Mouse (Mus musculus) fibroblast of lung, adult 2 months (primary cell): ENCODE measurements around the gene Gorasp1.

Source experiments
- DNase-seq: peaks from one replicate; pipeline ENCODE4 v3.0.0-alpha.2; 2011; ENCODE audit warnings: low read depth

Gorasp1 gene

DNA sequence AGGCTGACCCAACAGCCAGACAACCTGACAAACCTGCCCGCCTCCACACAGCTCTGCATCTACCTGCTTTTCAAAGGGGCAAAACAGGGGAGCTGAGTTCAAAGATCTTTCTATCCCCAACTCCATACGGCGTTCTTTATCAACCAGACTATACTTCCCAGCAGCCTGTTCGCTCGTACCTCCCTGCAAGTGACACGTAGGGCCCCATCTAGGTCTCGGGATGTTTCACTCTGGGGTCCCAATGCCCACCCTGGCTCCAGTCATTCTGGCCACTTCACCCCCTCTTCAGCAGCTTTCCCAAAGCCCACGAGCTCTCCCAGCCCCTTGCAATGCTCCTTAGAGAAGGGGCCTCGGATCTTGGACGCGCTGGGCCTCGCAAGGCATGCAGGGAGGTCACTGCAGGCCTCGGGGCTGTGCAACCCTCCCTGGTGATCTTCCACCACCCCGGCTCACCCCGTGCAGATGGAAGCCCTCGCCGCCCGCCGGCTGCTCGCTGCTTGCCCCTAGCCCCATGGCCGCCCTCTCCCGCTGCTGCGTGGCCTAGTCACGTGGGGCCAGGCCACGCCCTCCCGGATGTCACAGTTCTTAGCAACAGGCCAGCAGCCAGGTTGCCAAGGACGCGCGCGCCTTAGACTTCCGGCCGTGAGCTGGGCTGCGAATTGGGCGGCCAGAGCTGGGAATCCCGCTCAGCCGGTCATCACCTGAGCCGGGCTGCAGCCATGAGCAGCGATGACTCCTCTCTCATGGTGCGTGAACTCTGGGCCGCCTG lies at the start of gene Gorasp1, which contains the start of gene Ttc21a:
Gene Gorasp1, minus strand, starts transcription at position 561 of the 769 bp plus-strand sequence.
Gene Ttc21a, plus strand, starts transcription at position 602 of the 769 bp plus-strand sequence.
- peak; percentile 82 for DNase-seq

DNA sequence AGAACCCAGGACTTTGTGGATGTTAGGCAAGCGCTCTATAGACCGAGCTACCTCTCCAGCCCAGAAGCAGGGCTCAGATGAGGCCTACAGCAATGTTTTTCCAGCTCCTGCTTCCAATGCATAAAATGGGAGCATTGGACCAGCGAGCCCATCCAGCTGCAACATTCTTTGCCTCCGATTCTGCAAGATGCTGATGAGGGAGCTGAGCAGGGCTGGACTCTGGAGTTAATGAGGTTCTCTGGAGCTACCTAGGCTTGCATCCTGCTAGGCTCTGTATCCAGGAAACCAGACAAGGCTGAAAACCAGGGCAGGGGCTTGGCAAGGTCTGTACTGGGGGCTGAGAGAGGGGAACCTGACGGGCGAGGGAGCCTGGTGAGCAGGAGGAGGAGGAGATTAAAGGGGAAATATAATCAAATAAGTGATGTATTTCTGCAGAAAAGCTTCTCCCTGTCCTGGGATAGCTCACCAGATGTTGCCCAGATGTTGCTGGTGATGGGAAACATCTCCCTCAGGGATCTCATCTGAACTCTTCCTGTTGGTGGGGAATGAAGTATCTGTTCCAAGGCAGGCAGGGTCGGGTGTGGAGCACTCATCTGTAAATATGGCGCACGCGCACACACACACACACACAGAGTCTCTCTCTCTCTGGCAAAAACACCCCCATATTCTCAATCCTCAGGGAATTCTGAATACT lies 48.7 kb upstream of the Gorasp1 start:
- DNase-seq = no peak

- DNase-seq = no peak
Observed at GRCm38 (mm10) chr9:119984536-119985011, 47.2 kb upstream of the Gorasp1 start, which contains the start of gene Csrnp1. Csrnp1 (minus strand) TSS chr9:119984658.

- peak; percentile 51 for DNase-seq
Observed at GRCm38 (mm10) chr9:119983585-119984535, 46.5 kb upstream of the Gorasp1 start.

DNA sequence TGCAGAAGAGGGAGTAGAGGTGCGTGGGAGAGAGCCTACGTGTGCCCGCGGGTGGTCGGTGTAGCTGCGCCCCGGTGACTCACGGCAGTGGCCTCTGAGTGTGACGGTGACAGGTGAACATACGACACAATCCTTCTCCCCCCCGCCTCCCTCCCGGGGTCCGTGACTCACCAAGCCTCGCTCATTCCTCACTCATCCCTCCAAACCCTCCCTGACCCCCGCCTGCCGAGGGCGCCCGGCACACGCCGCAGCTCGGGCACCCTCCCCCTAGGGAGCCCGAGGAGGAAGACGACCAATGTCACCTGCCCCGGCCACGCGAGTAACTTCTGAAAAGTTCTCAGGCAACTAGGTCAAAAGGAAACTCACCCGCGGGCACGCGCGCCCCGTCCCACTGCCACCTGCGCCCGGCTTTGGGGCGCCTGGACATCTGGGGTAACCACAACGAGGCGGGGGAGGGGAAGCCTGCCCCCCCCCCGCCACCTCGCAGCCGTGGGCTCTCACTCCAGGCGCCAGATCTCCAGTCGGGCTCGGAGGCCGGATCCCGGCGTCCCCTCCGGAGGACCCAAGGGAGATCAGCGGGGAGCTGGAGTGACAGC lies 45.7 kb upstream of the Gorasp1 start:
- DNase-seq = peak; percentile 42

DNA sequence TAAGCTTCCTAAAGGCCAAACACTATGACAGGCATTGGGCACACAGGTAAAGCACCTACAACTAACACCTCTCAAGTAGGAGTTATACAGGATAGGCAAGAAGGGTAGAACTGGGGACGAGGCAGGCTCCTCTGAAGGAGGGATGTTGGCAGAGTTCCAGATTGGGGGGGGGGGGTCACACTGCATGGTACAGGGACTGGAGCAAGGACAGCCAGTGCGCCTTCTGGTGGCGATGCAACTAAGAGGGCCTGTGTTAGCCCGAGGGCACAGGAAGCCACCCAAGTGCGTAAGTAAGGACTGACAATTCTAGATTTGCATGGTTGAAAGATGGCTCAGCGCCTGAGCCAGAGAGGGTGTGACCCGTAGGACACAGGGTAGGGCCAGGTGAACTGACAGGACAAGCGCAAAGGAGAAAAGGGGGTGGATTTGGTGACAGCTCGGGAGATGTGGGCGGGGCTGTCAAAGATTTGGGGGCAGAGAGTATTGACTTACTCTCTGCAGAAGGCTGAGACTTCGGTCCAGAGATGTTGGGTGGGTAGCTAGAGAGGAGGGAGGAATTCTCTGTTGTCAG lies 45.0 kb upstream of the Gorasp1 start:
- no peak for DNase-seq

- DNase-seq = peak; percentile 87
Observed at GRCm38 (mm10) chr9:119981183-119982179, 44.1 kb upstream of the Gorasp1 start.

GRCm38 (mm10) chr9:119980770-119981182 lies 43.4 kb upstream of the Gorasp1 start:
- DNase-seq = no peak

GRCm38 (mm10) chr9:119979749-119980148 lies 42.4 kb upstream of the Gorasp1 start:
- no peak for DNase-seq

DNA sequence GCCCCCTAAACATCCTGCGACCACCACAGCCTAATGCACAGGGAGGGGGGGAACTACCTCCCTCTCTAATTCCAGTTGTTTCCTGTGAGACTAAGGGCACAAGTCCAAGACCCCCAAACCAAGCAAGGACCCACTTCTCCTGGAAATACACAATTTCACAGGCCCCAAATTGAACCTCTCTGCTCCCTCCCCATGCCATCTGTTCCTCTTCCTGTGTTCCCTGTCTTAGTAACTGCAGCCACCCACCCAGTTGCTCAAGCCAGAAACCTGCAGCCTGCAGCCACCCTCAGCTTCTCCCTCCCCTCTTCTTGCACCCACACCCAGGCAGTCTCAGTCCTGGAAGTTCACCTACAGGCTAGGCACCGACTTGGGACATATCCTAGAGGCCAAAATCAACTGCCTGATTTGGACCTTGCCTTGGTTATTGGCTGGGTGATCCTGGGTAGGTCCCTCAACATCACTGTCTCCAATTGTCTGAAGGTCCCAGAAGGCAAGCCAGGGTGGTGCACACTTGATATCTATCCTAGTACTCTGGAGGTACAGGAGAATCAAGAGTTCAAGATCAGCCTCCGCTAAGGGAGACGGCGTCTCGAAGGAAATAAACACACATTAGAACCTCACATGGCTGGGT lies 41.6 kb upstream of the Gorasp1 start:
- DNase-seq = no peak

DNA sequence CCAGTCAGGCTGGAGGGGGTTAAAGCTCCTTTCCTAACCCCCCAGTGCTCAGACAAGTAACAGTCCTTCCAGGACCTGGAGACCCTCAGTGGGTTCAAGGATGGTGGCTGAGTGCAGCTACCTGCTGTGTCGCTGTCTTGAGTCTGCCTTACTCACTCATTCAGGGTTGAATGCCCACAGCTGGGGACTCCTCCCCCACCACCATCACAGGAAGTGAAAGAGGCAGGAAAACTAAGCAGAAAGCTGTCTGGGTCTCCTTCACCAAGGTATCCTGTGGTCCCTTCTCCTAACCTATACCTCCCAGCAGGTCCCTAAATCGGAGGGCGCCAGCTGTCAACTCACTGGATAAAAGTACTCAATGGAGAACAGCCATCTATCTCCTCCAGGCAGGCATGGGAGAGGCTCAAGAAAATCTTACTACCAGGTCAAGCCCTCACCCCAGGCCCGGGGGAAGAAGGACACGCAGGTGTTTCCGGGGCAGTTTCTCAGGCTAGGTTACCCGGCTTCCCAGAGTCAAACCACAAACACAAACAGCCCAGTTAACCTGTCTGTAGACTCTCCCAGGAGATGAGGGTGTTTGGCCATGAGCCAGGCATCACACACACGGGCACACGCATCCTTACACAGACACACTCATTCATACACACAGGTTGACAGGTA lies 40.9 kb upstream of the Gorasp1 start:
- DNase-seq = no peak

- peak; percentile 37 for DNase-seq
Observed at GRCm38 (mm10) chr9:119977557-119978060, 40.2 kb upstream of the Gorasp1 start.

DNA sequence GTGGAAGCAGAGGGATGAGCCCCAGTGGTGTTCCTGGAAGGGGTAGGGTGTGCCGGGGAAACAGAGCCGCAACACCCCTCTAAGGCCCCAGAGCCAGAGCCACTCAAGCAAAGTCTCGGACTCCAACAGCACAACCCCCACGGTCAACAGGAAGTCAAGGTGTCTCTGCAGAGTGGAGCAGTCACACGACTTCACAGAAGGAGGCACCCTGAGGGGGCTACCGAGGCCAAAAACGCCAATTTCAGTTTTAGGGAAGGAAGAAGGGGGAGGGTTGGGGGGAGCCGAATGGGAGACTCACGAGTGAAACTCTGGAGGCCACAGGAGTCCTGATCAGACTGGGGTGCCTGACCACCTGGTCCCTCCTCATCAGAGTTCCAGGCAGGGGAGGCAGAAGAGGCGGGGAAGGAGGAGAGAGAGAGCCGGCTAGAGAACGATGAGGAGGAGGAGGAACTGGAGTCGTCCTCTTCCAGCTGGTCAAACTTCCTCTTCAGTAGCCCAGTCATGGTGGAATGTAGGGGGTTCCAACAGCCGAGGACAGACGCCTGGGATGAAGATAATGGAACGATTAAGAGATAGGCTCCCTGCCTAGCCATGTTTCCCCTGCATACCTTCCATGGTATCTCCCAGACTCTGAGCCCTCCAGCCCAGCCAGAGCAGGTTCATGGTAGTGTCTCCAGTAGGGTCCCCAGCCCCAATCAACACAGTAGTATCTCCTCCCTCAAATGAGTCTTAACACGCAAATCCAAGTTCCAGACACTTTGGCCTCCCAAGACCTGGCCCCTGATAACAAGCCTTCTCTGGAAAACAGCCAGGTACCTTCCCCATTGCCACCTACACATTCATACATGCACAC lies 39.6 kb upstream of the Gorasp1 start:
- DNase-seq = no peak

DNA sequence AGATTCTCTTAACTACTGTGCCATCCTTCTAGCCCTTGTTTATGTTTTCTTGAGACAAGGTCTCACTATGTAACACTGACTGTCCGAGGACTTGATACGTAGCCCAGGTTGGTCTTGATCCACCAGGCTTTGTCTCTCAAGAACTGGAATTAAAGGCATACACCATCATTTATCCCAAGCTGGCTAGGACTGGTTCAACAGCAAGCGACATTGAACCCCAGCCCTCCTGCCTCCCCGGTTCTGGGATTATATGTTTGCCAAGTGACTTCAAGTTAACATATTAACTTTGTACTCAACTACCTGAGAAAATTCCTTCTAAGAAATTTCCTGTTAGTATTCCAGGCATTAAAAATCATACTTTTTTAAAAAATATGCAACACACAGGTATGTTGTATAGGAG lies 37.9 kb upstream of the Gorasp1 start:
- DNase-seq = no peak

DNA sequence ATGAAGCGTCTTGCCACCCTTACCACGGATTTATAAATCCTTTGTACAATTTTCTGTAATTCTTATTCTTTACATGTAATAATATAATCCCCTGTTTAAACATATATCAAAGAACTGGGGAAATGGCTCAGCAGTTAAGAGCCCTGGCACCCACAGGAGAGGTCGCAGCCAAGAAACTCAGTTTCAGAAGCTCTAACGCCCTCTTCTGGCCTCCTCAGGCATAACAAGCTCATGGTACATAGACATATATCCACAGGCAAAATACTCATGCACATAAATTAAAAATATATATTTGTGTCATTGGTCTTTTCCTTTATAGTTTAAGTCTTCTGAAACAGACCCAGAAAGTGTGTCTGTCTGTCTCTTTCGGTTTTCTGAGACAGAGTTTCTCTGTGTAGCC lies 37.2 kb upstream of the Gorasp1 start:
- DNase-seq = no peak

GRCm38 (mm10) chr9:119973869-119974520 lies 36.6 kb upstream of the Gorasp1 start:
- no peak for DNase-seq

DNA sequence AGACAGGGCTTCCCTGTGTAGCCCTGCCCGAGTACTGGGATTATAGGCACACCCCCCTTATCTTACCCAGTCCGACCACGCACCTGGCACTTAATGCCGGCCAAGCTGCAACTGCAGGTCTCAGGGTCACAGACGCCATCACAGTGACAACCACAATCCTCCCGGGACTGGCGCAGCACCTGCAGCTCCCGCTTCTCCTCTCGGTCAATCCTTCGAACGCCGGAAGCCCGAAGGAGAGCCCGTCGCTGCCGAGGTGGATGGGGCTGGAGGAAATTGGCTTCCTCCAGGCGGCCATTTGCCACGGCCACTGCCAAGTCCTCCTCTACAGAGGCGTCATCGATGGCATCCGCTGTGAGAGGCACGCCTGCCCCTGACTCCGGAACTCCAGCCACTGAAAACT lies 35.9 kb upstream of the Gorasp1 start:
- DNase-seq = no peak
